Mouse (Mus musculus) thymus, adult 2 months (tissue): ENCODE measurements around the gene Rreb1.

Source experiments
- CTCF ChIP-seq: fragments of 200-500 bp; IDR thresholded peaks from 2 replicates; pipeline ENCODE4 v1.5.1; 2012; ENCODE audit warnings: mild to moderate bottlenecking, control low read depth, low read length, moderate library complexity, borderline replicate concordance; ENCODE audit not compliant: control insufficient read depth, poor library complexity, insufficient read depth; ENCODE audit errors: extremely low read depth
- POLR2A ChIP-seq: fragments of 200-500 bp; IDR thresholded peaks from 2 replicates; pipeline ENCODE4 v1.6.1; 2012; ENCODE audit warnings: mild to moderate bottlenecking, low read length, control low read depth, moderate library complexity; ENCODE audit not compliant: control insufficient read depth, poor library complexity, insufficient read depth; ENCODE audit errors: extremely low read depth

GRCm38 (mm10) chr13:37826994-37827262 is 48.7 kb downstream of the Rreb1 start:
- TF ChIP-seq CTCF (no peak), POLR2A (no peak; the same call in 1 of the 2 replicates)
